Mouse (Mus musculus): ENCODE data around the gene Nr2c2ap. TPM values are rescaled to one million over a fixed set of nuclear protein-coding genes. Genes with fewer than 3 reads are reported as not detected.

The Nr2c2ap gene
- total RNA-seq, 2 experiments from 2014 or later = 4.3 to 4.6 TPM

DNA sequence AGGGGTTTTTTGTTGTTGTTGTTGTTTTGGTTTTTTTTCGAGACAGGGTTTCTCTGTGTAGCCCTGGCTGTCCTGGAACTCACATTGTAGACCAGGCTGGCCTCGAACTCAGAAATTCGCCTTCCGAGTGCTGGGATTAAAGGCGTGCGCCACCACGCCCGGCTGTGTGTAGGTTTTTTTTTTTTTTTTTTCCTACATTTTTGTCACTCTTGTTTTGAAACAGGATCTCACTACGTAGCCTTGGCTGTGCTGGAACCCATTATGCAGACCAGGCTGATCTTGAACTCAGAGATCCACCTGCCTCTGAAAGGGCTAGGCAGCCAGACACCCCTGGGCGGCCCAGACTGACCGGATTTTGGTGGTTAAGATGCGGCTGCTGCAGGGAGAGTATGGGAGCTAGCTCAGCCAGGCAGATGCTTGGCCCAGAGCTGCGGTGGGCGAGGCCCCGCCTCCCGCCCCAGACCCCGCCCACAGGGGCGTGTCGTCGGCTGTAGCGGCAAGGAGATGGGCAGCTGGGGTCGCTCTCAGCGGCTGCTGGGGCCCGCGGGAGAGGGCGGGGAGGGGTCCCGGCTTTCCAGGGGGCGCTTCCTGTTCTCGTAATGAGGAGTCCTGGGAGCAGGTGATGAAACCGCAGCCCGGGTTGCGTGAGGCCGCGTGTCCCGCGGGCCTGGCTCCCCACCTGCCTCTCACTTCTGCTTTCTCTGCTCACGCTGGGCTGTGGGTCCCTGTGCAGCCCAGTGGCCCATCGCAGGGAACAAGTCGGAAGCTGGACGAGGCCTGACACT is 27.1 kb downstream of the Nr2c2ap start:
- intact Hi-C loops (cut with DNase I) = no loop called here
- peak; percentile 51 to 55 for DNase-seq

DNA sequence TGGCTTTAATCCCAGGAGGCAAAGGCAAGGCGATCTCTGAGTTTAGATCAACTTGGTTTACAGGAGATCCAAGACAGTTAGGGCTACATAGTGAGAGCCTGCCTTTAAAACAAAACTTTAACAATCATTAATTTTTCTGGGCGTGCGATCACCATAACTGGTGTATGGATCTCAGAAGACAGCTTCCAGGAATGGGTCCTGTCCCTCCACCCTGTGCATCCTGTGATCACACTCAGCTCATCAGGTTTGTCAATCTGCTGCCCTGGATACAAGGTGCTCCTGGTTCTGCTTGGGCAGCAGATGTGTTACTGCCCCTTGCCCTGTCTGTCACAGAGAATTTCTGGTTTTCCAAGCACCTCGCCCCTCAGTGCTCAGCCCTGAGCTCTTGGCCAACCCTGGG is 28.1 kb downstream of the Nr2c2ap start:
- no peak for DNase-seq
- intact Hi-C loops (cut with DNase I) = no loop called here

DNA sequence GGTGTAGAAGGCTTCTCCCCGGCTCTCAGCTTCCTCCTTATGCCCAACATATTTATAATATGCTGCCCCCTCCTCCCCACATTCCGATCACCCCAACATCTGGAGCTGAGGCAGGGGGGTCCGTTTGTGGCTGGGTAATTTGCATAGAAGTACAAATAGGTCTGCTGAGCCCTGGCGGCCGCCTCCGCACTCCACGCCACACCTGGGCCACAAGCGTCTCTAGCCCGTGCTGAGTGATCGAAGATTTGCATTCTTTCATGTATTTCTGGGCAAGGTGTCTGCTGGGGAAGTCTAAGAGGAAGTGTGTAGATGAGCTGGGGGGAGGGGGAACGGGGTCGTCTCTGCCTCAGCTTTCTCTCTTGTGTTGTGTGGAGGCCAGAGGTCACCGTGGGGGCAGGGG is 28.9 kb downstream of the Nr2c2ap start:
- DNase-seq = no peak

DNA sequence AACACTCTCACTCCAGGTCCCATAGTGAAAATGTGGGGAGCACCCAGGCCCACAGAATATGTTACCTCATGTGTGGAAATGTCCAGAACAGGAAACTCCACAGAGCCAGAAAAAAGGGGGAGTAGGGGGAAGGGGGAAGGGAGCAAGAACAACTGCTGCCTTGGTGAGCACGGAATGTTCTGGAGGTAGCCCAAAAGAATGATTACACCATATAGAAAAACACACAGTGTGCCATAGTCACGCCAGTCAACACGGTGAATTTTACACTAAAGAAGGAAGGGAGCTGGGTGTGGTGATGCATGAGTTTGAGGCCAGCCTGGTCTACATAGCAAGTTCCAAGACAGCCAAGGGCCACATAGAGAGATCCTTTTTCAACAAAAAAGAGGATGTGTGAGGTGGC is 32.2 kb downstream of the Nr2c2ap start:
- intact Hi-C loops (cut with DNase I) = no loop called here
- no peak for DNase-seq

More for the DNA sequence above, 28.9 kb downstream of the Nr2c2ap start:
- intact Hi-C loops (cut with DNase I) = no loop called here

DNA sequence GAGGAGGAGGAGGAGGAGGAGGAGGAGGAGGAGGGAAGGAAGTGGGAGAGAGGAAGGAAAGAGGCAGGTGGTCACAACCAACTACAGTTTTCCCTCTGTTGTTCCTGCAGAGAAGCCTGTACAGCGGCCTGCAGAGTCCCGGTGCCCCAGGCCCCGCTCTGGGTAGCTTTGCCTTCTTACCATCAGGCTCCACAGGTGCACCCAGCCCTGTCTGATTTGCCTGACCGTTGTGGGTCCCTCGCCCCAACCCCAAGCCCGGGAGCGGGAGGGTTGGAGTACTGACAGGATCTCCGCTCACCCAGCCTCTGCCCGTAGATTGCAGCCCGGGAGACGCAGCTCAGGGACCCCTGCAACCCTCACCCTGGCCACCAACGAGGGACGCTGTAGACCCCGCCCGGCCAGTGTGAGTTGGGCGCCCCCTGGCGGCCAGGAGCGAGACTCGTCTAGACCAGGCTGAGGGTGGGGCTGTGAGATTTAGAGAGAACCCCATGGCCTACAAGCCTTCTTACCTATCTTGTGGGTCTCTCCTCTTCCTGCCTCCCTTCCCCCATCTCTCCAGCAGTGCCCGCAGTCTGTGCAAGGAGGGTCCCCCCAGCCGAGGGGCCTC is 35.5 kb downstream of the Nr2c2ap start:
- peak; percentile 49 to 53 for DNase-seq
- intact Hi-C loops (cut with DNase I) = loop anchor here (1.0 to 5.0 kb wide), 2 partner anchors 62 to 79 kb away; no protein-coding TSS in a partner anchor

DNA sequence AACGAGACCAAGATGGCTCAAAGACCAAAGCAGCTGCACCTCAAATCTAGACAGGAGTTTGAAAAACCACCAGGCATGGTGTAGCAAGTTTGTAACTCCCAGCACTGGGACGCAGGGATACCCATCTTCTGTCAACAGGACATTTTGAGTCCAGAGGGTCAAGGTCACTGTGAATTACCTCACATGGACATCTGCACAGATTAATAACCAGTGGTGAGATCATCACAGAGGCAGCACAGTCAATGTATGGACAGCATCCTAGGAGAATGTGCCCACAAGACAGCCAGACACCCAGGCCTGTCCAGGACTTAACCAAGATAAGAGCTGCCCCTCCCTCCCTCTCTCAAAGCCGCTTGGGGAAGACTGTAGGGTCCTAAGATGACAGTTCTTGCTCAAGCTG is 39.0 kb downstream of the Nr2c2ap start:
- intact Hi-C loops (cut with DNase I) = no loop called here
- no peak for DNase-seq

DNA sequence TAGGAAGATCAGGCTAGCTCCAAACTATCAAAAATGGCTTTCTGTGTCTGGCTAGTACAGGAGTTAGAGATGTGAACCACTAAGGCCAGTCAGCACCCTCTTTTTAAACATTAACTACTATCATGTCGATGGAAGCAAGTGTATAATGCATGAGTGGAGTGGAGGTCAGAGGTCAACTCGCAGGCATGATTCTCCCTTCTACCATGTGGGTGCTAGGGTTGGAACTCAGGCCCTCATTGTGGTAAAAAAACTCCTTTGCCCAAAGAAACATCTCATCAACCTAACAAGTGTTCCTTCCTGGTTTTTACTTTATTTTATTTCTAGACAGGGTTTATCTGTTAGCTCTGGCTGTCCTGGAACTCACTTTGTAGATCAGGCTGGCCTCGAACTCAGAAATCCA is 39.6 kb downstream of the Nr2c2ap start:
- intact Hi-C loops (cut with DNase I) = no loop called here

DNA sequence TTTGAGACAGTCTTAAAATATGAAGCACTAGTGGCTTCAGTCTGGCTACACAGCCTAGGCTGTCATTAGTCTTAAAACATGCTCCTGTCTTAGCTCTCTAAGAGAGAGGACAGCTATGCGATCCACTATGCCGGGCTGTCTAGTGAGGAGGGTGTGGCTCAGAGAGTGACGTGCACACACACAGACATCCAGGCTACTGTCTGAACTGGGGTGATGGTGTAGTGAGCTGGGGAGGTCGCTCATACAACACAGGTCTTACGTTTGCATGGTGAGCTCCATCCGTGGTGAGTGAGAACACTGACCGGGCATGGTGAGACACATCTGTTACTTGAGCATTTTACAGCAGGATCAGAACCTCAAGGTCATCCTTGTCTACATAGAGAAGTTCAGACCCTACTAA is 40.1 kb downstream of the Nr2c2ap start:
- DNase-seq = no peak
- intact Hi-C loops (cut with DNase I) = no loop called here

More for the DNA sequence above, 39.6 kb downstream of the Nr2c2ap start:
- no peak for DNase-seq

DNA sequence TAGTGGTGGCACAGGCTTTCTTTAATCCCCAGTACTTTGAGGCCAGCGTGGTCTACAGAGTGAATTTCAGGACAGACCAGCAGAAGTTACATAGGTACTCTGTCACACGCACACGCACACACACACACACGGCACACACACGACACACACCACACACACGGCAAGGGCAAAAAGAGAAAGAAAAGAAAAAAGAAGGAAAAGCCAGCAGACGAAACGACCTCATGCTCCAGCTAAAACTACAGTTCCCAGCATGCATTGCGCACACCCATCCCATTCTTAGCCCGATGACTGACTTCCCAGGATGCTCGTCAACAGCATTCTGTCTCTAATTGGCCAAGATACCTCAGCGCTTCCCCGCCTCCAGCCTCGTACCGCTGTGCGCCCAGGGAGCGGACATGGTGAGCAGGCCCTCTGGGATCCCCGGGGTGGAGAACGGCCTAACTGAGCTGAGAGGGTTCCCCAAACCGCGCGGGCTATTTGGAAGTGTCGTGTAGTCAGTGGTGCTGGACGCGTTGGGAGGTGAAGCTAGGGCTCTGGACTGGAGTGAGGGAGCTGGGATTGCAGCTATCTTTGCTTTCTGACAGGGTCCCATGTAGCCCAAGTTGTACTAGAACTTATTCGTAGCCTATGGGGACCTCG is 41.0 kb downstream of the Nr2c2ap start, which contains the start of gene Tmem161a:
TSS of gene Tmem161a (plus strand) at position 314 of the 639 bp plus-strand sequence.
- intact Hi-C loops (cut with DNase I) = no loop called here
- DNase-seq = peak; percentile 84 to 88

DNA sequence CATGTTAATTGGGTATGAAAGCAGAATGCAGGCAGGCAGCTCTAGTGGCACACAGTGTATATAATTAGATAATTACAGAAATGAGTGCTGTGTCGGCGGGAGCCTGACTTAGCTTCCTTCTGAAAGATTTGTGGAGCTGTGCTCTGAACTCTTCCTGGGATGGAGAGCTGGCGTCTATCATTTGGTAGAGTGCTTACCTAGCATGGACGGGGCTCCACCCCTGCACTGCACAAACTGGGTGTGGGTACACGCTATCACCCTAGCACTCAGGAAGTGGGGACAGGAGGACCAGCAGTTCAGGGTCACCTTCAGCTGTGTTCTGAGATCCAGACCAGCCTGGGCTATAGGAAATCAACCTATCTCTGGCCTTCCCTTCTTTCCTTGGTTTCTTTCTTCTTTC is 42.2 kb downstream of the Nr2c2ap start:
- intact Hi-C loops (cut with DNase I) = no loop called here
- DNase-seq = no peak

DNA sequence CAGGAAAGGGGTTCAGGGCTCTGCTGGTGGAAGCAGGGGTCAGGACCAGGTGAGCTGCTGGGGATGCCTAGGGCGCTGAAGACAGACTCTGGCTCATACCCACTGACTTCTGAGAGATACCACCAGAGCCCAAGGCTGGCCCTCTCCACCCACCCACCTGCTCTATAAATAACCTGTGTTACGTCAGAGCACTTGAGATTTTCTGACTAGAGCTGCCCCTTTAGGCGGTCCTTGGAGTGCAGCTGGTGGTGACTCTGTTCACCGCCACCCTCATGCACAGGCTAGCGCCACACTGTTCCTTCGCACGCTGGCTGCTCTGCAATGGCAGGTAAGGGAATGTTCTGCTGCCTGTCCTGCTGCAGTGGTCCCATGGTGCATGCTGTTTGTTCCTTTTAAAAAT is 42.9 kb downstream of the Nr2c2ap start:
- intact Hi-C loops (cut with DNase I) = no loop called here
- DNase-seq = no peak

DNA sequence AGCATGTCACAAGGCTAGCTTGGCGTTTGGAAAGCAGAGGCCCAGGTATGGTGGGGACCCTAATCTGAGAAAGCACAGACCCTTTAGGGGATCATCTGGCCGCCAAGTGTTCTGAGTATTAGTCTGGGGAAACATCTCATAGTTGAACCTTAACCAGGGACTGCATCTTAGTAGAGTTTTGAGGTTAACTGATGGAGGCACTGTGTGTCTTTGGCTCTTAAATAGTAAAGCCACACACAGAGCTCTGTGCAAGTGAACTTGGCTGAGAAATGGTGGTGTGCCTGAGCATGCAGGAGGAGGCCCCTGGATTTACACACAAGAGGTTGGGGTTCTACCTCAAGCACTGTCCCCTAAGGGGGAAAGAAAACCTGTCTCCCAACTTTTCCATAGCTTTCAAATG is 47.1 kb downstream of the Nr2c2ap start:
- DNase-seq = no peak
- intact Hi-C loops (cut with DNase I) = no loop called here

DNA sequence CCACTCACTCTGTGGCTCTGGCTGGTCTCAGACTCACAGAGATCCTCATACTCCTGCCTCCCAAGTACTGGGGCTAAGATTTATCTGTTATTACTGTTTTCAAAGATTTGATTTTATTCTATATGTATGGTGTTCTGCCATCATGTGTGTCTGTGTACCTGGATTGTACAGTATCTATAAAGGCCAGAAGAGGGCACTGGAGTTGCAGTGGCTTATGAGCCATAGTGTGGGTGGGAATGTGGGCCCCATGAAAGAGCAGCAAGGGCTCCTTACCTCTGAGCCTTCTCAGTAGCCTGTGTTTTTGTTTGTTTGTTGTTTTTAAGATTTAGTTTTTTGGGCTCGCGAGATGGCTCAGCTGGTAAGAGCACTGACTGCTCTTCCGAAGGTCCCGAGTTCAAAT is 47.9 kb downstream of the Nr2c2ap start:
- no peak for DNase-seq
- intact Hi-C loops (cut with DNase I) = no loop called here

DNA sequence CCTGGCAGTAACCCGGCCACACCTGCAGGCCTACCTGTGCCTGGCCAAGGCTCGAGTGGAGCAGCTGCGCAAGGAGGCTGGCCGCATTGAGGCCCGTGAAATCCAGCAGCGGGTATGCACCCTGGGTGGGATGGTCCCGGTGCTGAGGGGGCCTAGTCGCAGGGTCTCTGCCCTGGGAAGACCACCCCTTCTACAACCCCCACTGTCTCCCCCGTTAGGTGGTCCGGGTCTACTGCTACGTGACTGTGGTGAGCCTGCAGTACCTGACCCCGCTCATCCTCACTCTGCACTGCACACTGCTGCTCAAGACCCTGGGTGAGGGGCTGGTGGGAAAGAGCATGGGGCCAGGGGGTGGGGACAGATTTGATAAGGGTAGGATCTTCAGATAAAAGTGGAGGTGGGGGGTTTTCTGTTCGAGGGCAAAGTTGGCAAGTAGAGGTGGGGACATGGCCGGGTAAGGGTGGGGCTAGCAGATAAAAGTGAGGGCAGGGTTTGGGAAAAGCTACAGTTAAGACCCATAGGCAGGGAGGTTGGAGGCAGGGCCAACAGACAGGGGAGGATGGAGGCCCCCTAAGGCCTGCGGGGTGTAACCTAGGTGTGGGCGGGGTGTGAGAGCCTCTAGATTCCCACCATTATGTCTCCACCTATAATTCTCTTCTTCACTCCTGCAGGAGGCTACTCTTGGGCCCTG is 50.2 kb downstream of the Nr2c2ap start:
- intact Hi-C loops (cut with DNase I) = no loop called here
- DNase-seq = no peak

DNA sequence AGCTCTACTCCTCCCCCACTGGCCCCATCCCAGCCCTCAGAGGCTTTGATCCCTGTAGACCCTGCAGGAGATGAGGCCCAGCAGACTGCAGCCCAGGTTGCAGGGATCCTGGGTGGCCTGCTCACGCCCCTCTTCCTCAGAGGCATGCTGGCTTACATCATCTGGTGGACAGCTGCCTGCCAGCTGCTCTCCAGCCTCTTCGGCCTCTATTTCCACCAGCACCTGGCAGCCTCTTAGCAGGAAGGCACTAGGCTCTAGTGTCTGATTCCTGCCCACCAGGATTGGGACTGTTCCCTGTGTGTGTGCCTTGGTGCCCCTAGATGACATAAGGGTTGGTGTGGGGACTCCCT is 50.7 kb downstream of the Nr2c2ap start:
- intact Hi-C loops (cut with DNase I) = no loop called here
- DNase-seq = no peak

DNA sequence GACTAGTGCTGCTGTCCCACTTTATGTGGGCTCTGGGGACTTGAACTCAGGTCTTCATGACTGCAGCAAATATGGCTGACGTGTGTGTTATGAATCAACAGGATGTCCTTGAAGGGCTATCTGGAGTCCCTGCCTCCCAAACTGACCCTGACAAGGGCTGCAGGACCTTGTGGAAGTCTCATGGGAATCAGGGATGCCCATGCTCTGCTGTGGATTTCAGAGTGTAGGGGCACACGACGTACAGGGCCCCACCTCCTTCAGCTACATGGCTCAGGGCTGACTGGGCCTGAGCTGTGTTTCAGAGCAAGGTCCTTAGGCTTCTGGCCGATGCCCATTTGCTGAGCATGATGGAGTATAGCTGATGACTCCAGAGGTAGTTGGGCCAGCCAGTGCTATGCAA is 52.1 kb downstream of the Nr2c2ap start:
- intact Hi-C loops (cut with DNase I) = no loop called here

More for the DNA sequence above, 52.1 kb downstream of the Nr2c2ap start:
- DNase-seq = no peak

Small RNAs within 50 kb of the gene (microRNA-seq; reads per million reads assigned to microRNA genes)
- 0 reads per million in 2 experiments for gene Mir7066

Other genes with a start within 250 kb of the Nr2c2ap start
- 10 to 100 TPM in 1 of 2 experiments, 1 to 10 TPM in 1; 9.3 to 11.0 TPM for gene Cilp2, start 243.6 kb upstream of the Nr2c2ap start, total RNA-seq (2021)
- not detected for gene Tssk6, start 229.1 kb upstream of the Nr2c2ap start, total RNA-seq (2021)
- 100 to 1,000 TPM; 332 to 340 TPM for gene Ndufa13, start 228.8 kb upstream of the Nr2c2ap start, total RNA-seq (2021)
- 1 to 10 TPM; 5.7 to 9.0 TPM for gene Yjefn3, start 228.6 kb upstream of the Nr2c2ap start, total RNA-seq (2021)
- 10 to 100 TPM; 25.6 to 29.1 TPM for gene Gatad2a, start 134.9 kb upstream of the Nr2c2ap start, total RNA-seq (2021)
- 10 to 100 TPM; 24.2 to 25.8 TPM for gene Mau2, start 88.6 kb upstream of the Nr2c2ap start, total RNA-seq (2021)
- 10 to 100 TPM; 14.6 to 17.7 TPM for gene Sugp1, start 88.5 kb upstream of the Nr2c2ap start, total RNA-seq (2021)
- gene Tm6sf2, start 58.4 kb upstream of the Nr2c2ap start, total RNA-seq (2021) = under 1 TPM in 1 of 2 experiments, not detected in 1; 0.48 TPM
- under 1 TPM in 1 of 2 experiments, not detected in 1; 0.15 TPM for gene Hapln4, start 47.9 kb upstream of the Nr2c2ap start, total RNA-seq (2021)
- gene Ncan, start 10.5 kb upstream of the Nr2c2ap start, total RNA-seq (2021) = not detected
- 1 to 10 TPM; 6.2 to 9.3 TPM for gene Rfxank, start 7.8 kb downstream of the Nr2c2ap start, total RNA-seq (2021)
- gene Borcs8, start 8.2 kb downstream of the Nr2c2ap start, total RNA-seq (2021) = 10 to 100 TPM; 14.2 to 16.3 TPM
- gene Mef2b, start 8.4 kb downstream of the Nr2c2ap start, total RNA-seq (2021) = under 1 TPM; 0.28 to 0.32 TPM
- 10 to 100 TPM; 75.3 to 75.9 TPM for gene Tmem161a, start 41.0 kb downstream of the Nr2c2ap start, total RNA-seq (2021)
- gene Slc25a42, start 81.0 kb downstream of the Nr2c2ap start, total RNA-seq (2021) = 10 to 100 TPM; 28.0 to 40.6 TPM
- gene Sugp2, start 102.9 kb downstream of the Nr2c2ap start, total RNA-seq (2021) = 10 to 100 TPM; 34.8 to 46.2 TPM
- gene Armc6, start 103.1 kb downstream of the Nr2c2ap start, total RNA-seq (2021) = 1 to 10 TPM; 6.8 to 7.3 TPM
- gene Homer3, start 151.5 kb downstream of the Nr2c2ap start, total RNA-seq (2021) = 1 to 10 TPM; 3.0 to 4.7 TPM
- 10 to 100 TPM; 28.8 to 33.0 TPM for gene Ddx49, start 171.2 kb downstream of the Nr2c2ap start, total RNA-seq (2021)
- 100 to 1,000 TPM; 115 TPM for gene Cope, start 171.2 kb downstream of the Nr2c2ap start, total RNA-seq (2021)
- gene Cers1, start 184.4 kb downstream of the Nr2c2ap start, total RNA-seq (2021) = 10 to 100 TPM; 14.1 to 19.1 TPM
- gene Gdf1, start 198.5 kb downstream of the Nr2c2ap start, total RNA-seq (2021) = 1 to 10 TPM in 1 of 2 experiments, under 1 TPM in 1; 0.52 to 3.9 TPM
- gene Upf1, start 221.9 kb downstream of the Nr2c2ap start, total RNA-seq (2021) = 10 to 100 TPM; 27.0 to 27.6 TPM
- gene Comp, start 242.2 kb downstream of the Nr2c2ap start, total RNA-seq (2021) = 1 to 10 TPM; 8.9 to 9.9 TPM

Data from gastrocnemius, postnatal 36 days (tissue).